Mouse (Mus musculus) embryo, embryonic 9.5 days (tissue): ENCODE results near the gene Olfr952.

Experiments
- DNase-seq: peaks from one replicate; pipeline ENCODE4 v3.0.0-alpha.2; 2017; ENCODE audit errors: extremely low spot score

Gene Olfr952

GRCm38 (mm10) chr9:39427048-39427447 lies at the start of gene Olfr952:
Gene Olfr952 (minus strand): TSS chr9:39427148.
- no peak for DNase-seq

DNA sequence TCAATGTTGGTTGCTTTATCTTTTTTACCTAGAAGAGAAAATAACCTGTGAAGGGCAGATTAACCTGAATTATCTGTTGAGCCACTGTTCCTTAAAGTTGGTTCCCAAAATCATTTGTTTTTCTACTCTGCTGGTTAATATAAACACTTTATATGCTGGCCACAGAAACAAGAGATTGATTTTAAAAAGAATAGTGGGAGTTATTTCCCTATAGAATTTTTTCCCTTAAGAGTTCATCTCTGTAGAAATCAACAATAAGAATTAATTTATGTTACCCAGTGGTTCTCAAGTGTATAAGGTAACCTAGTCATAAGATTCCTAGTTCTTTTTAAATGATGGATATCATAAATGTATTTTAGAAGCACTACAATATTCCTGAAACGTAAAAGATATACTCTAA lies 44.9 kb upstream of the Olfr952 start, which contains the start of gene Olfr955:
Gene Olfr955, minus strand, starts transcription at position 101 of the 400 bp plus-strand sequence.
- no peak for DNase-seq

DNA sequence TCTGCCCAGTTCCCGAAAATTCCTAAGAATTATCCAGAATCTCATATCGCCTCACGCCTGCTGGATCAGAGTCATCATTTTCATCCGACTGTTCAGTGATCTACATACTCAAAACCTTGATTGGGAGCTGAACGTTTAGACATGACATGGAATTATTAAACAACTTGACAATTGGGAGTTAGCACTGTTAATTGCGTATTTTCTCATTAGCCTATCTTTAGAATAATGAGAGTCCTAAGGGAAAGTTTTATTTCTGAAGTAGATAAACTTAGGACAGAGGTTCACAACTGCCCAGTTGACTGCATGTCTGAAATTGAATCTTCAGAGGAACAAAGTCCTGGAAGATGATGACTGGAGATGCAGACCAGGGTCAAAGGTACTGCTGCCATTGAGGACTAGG lies 29.5 kb upstream of the Olfr952 start, which contains the start of gene Olfr954:
Gene Olfr954, plus strand, starts transcription at position 301 of the 400 bp plus-strand sequence.
- DNase-seq = no peak

DNA sequence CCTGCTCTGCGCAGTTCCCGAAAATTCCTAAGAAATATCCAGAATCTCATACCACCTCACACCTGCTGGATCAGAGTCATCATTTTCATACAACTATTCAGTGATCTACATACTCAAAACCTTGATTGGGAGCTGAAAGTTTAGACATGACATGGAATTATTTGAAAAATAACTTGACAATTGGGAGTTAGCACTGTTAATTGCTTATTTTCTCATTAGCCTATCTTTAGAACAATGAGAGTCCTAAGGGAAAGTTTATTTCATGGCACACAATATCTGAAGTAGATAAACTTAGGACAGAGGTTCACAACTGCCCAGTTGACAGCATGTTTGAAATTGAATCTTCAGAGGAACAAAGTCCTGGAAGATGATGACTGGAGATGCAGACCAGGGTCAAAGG lies 39.8 kb downstream of the Olfr952 start, which contains the start of gene Olfr951:
Gene Olfr951, plus strand, starts transcription at position 301 of the 400 bp plus-strand sequence.
- DNase-seq = no peak
